ENCODE assay signal across 8 mouse cellular contexts in genomic region chr19:21473345-21473744, GRCm38 (mm10). TPM values are rescaled to one million over a fixed set of nuclear protein-coding genes. Genes with fewer than 3 reads are reported as not detected.
DNase-seq lines count a peak whose midpoint lies in the region; ATAC-seq and TF ChIP-seq lines count a peak whose summit lies in the region.

Gda (minus strand) TSS chr19:21473445.

- TF ChIP-seq EP300 in liver, embryonic 14.5 days (IDR thresholded peaks at IDR 0.05; ENCODE audit: low read depth), result no peak

- H3K27me3 ChIP-seq in embryonic facial prominence, embryonic 15.5 days, result peaks cover 14% of the 10 kb centered on the region
- peaks cover 19% of the 10 kb centered on the region for H3K27me3 ChIP-seq in hindbrain, embryonic 12.5 days
- peaks cover 7% of the 10 kb centered on the region for H3K27me3 ChIP-seq in liver, embryonic 14.5 days (ENCODE audit: control insufficient read depth, insufficient read depth, low read length)

- H3K4me2 ChIP-seq in embryonic facial prominence, embryonic 15.5 days (replicated peaks), result peak within 1 kb of the TSS; percentile 90
- H3K4me2 ChIP-seq in hindbrain, embryonic 12.5 days (replicated peaks), result peak within 1 kb of the TSS; percentile 86
- peak within 1 kb of the TSS; percentile 51 for H3K4me2 ChIP-seq in liver, embryonic 14.5 days (ENCODE audit: low read depth)

- H3K9ac ChIP-seq in embryonic facial prominence, embryonic 15.5 days, result 0 out of 2 replicates have a peak within 1 kb of the TSS, but pooled peaks have one; percentile 21
- peak within 1 kb of the TSS; percentile 27; the same call in 1 of the 2 replicates for H3K9ac ChIP-seq in hindbrain, embryonic 12.5 days
- H3K9ac ChIP-seq in liver, embryonic 14.5 days (replicated peaks), result no peak within 1 kb of the TSS

- no peaks in the 10 kb centered on the region for H3K9me3 ChIP-seq in embryonic facial prominence, embryonic 15.5 days (replicated peaks)
- H3K9me3 ChIP-seq in hindbrain, embryonic 12.5 days (replicated peaks), result peaks cover 4% of the 10 kb centered on the region; the same call in 1 of the 2 replicates
- no peaks in the 10 kb centered on the region for H3K9me3 ChIP-seq in liver, embryonic 14.5 days (ENCODE audit: control insufficient read depth, low read length)

- no peak for DNase-seq in layer of hippocampus, adult 18-20 months (ENCODE audit: low spot score in 2 of 2)
- DNase-seq in layer of hippocampus, adult 9-10 months (ENCODE audit: low spot score), result no peak
- no peak for DNase-seq in liver, embryonic 14.5 days (ENCODE audit: low read depth in 3 of 3, low spot score in 3 of 3)
- DNase-seq in cerebellum, adult 11 months, result no peak
- no peak for DNase-seq in thymus, postnatal 25 days
- DNase-seq in cerebellum, adult 9-10 months, result no peak

- no peak for TF ChIP-seq CTCF in liver, embryonic 14.5 days (IDR thresholded peaks at IDR 0.05; ENCODE audit: low read depth)

- H3K36me3 ChIP-seq in embryonic facial prominence, embryonic 15.5 days, result no peaks in the 10 kb centered on the region
- no peaks in the 10 kb centered on the region for H3K36me3 ChIP-seq in hindbrain, embryonic 12.5 days
- no peaks in the 10 kb centered on the region for H3K36me3 ChIP-seq in liver, embryonic 14.5 days (replicated peaks; ENCODE audit: control insufficient read depth, insufficient read depth, low read depth)

- H3K4me3 ChIP-seq in embryonic facial prominence, embryonic 15.5 days (replicated peaks), result peak within 1 kb of the TSS; percentile 50
- peak within 1 kb of the TSS; percentile 45 for H3K4me3 ChIP-seq in hindbrain, embryonic 12.5 days
- H3K4me3 ChIP-seq in liver, embryonic 14.5 days (ENCODE audit: insufficient read depth in 1 of 2, low read depth in 2 of 2, low read length in 2 of 2), result peak within 1 kb of the TSS; percentile 18 to 50

- H3K27ac ChIP-seq in embryonic facial prominence, embryonic 15.5 days (replicated peaks), result no peak within 1 kb of the TSS
- H3K27ac ChIP-seq in hindbrain, embryonic 12.5 days, result no peak within 1 kb of the TSS
- H3K27ac ChIP-seq in liver, embryonic 14.5 days, result no peak within 1 kb of the TSS

- ATAC-seq in embryonic facial prominence, embryonic 15.5 days (ENCODE audit: insufficient number of reproducible peaks, low FRiP score, low TSS enrichment, low read depth), result no peak
- no peak for ATAC-seq in hindbrain, embryonic 12.5 days (ENCODE audit: low FRiP score)
- ATAC-seq in liver, embryonic 14.5 days (ENCODE audit: insufficient read depth), result no peak

- WGBS in embryonic facial prominence, embryonic 15.5 days, result 62% methylated on average over 2 of the region's 2 CpGs
- 67% methylated on average over 2 of the region's 2 CpGs for WGBS in hindbrain, embryonic 12.5 days
- WGBS in liver, embryonic 14.5 days (ENCODE audit: insufficient replicate concordance), result 35% methylated on average over 2 of the region's 2 CpGs

- H3K4me1 ChIP-seq in embryonic facial prominence, embryonic 15.5 days, result peaks cover 6% of the 10 kb centered on the region; the same call in 1 of the 2 replicates
- H3K4me1 ChIP-seq in hindbrain, embryonic 12.5 days, result peaks cover 4% of the 10 kb centered on the region
- H3K4me1 ChIP-seq in liver, embryonic 14.5 days (replicated peaks; ENCODE audit: control insufficient read depth in 2 of 2, insufficient read depth in 2 of 2, low read length in 1 of 2), result no peaks in the 10 kb centered on the region

RNA-seq across cellular contexts. Expression of gene Gda, which starts in this region (rescaled TPM):
- 100 to 1,000 TPM; 113 to 128 TPM for total RNA-seq in layer of hippocampus, adult 18-20 months (2021)
- 0.42 and 0.49 TPM in 2 replicates for polyA plus RNA-seq in embryonic facial prominence, embryonic 15.5 days (2015; fragmentation: Nextera tagmentation; extraction: Ambion mirVana)
- 0.05 and 0.18 TPM in 2 replicates for polyA plus RNA-seq in hindbrain, embryonic 12.5 days (2016; fragmentation: Nextera tagmentation; extraction: Ambion mirVana)
- 0.44 and 0.87 TPM in 2 replicates for polyA plus RNA-seq in liver, embryonic 14.5 days (2012; rRNA removed)
- polyA plus RNA-seq in liver, embryonic 14.5 days (2014; fragmentation: Nextera tagmentation; extraction: Ambion mirVana), result 0.79 and 0.92 TPM in 2 replicates
